Mouse (Mus musculus): Measurements from ENCODE around the gene Rgma. TPM values are rescaled to one million over a fixed set of nuclear protein-coding genes. Genes with fewer than 3 reads are reported as not detected.
A peak's percentile ranks its signal among the peaks of the same experiment; 100 is the strongest.

The Rgma gene
- polyA plus RNA-seq, 1 experiment from 2014 or later, result 20.3 TPM

DNA sequence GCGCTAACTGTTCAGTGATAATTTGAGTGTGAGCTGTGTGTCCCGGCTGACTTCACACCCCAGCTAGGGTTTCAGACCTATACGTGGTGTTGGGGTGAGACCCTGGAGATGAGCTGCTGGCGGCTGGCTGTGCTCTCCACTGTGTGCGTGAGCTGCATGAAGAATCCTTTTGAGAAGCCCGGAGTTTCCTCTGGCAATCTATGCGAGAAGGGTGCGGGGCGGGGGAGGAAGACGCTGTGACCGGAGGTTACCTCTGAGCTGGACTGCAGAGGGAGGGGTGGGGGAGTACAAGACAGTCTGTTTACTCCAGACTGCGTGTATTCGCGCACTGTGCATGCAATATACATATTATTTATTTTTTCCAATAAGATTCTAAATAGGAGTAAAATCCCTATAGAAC, 582 bp upstream of the Rgma start:
- H3K4me1 ChIP-seq, result peaks cover 57% of the 10 kb centered on the region
- H3K9me3 ChIP-seq, result no peaks in the 10 kb centered on the region
- under 1% methylated on average over 14 of the region's 14 CpGs for WGBS
- peak overlapping the region; percentile 72 for H3K4me3 ChIP-seq
- peak overlapping the region; percentile 92 for H3K4me2 ChIP-seq (replicated peaks)
- no peaks in the 10 kb centered on the region for H3K36me3 ChIP-seq
- H3K27ac ChIP-seq (replicated peaks), result peak overlapping the region; percentile 92
- peak; percentile 52 for ATAC-seq (replicated peaks)
- no peaks in the 10 kb centered on the region for H3K27me3 ChIP-seq
- peak overlapping the region; percentile 86 for H3K9ac ChIP-seq (replicated peaks)

DNA sequence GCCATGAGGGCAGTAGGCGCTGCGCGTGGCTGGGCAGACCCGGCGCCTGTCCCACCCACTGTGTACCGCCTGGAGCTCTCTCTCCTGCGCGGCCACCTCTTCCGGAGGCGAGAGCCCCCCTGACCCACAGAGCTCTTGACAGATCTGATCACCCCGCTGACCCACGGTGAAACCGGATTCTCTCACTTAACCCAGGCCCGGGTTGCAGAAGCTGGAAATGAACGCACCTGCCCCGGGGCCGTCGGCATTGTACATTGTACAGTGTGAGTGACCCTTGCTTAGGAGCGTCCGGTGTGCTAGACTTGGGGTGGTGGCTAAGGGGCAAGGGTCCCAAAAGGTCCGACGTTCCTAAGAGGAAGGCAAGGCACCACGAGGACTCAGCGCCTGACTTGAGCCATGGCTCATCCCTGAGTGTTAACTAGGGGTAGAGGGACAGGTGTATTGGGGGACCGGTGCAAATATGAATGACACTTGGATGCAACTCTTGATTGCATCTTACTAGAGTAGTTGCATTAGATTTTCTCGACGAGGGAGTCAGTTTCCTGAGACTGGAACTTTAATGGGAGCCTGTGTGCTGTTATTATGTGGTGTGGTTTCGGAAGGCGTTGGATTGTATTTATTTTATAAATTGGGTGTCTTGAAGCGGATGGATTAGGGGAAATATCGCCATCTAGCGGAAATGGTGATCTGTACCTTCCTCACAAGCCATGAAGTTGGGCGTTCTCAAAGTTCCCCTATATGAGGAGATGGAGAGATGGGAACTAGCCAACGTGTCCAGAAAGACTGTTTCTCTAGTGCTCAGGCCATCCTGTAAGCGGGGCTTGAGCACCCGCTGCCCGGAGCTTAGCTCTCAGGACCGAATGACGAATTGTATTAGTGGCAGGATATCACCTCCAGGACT, 1.0 kb downstream of the Rgma start:
- Histone ChIP-seq H3K4me1 (peaks cover 67% of the 10 kb centered on the region), H3K27me3 (no peaks in the 10 kb centered on the region), H3K9me3 (no peaks in the 10 kb centered on the region), H3K27ac (replicated peaks) (peak overlapping the region; percentile 92), H3K4me2 (replicated peaks) (peak overlapping the region; percentile 92), H3K9ac (replicated peaks) (peak overlapping the region; percentile 86), H3K4me3 (peak overlapping the region; percentile 72), H3K36me3 (no peaks in the 10 kb centered on the region)
- WGBS, result under 1% methylated on average over 39 of the region's 39 CpGs
- ATAC-seq (replicated peaks), result peak; percentile 34

DNA sequence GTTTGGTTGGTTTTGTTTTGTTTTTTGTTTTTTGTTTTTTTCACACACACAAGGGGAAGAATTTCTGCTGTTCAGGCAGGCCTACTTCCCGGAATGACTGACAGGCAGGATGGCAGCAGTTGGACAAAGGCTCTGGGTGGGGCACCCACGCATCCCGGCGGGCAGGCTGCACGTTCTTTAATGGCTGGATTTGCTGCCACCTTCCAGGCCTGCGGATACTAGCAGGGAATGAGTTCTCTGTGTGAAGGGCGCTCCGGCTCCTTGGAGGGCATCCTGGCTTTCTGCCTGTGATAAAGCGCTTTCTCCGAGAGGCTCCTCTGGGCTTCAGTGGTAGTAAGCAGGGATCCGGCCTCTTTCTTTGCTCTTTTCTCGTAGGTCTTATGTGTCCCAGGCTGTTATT, 2.0 kb downstream of the Rgma start:
- ATAC-seq (replicated peaks), result no peak
- H3K27ac ChIP-seq (replicated peaks), result peak overlapping the region; percentile 92
- 3% methylated on average over 12 of the region's 12 CpGs for WGBS
- peak overlapping the region; percentile 92 for H3K4me2 ChIP-seq (replicated peaks)
- H3K36me3 ChIP-seq, result no peaks in the 10 kb centered on the region
- H3K9me3 ChIP-seq, result no peaks in the 10 kb centered on the region
- H3K4me3 ChIP-seq, result peak overlapping the region; percentile 72
- H3K4me1 ChIP-seq, result peaks cover 65% of the 10 kb centered on the region
- peak overlapping the region; percentile 43 for H3K9ac ChIP-seq (replicated peaks)
- H3K27me3 ChIP-seq, result no peaks in the 10 kb centered on the region

DNA sequence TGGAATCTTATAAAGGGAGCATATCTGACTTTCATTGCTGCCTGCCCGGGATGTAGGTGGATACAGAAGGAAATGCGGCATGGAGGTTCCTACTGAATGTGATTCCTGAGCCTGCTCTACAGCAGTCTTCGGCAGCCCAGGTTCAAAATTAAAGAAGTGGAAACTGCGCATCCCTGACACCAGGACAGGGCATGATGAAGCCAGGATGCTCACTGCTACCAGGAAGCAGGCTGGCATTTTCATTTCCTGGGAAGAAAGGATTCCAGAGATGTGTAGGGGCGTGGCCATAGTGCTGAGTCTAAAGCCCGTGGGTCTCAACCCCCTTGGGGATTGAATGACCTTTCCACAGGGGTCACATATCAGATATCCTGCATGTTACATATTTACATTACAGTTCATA, 2.7 kb downstream of the Rgma start:
- no peaks in the 10 kb centered on the region for H3K27me3 ChIP-seq
- no peaks in the 10 kb centered on the region for H3K9me3 ChIP-seq
- ATAC-seq (replicated peaks), result no peak
- H3K27ac ChIP-seq (replicated peaks), result peak overlapping the region; percentile 92
- H3K4me2 ChIP-seq (replicated peaks), result peak overlapping the region; percentile 92
- H3K9ac ChIP-seq (replicated peaks), result peak overlapping the region; percentile 43
- WGBS, result 46% methylated on average over 6 of the region's 6 CpGs
- H3K36me3 ChIP-seq, result no peaks in the 10 kb centered on the region
- peaks cover 64% of the 10 kb centered on the region for H3K4me1 ChIP-seq
- peak overlapping the region; percentile 72 for H3K4me3 ChIP-seq

DNA sequence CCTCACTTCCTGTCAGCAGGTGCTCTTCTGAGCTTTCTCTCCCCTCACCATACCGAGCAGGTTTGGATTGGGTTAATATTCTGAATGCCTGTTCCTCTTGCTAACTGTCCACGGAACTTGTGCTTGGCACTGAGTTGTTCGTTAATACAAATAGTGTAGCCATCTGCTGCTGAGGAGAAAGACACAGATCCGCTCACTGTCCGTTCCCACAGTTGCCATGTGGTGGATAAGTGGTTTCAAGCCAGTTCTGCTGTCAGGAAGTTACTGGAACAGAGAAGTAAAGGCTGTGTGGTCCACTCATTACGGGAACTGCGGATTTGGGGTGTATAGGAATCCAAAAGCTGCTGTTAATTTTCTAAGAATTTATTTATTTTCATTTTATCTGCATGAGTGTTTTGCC, 7.5 kb downstream of the Rgma start:
- 54% methylated on average over 7 of the region's 7 CpGs for WGBS
- no peak overlapping the region for H3K27ac ChIP-seq (replicated peaks)
- H3K9me3 ChIP-seq, result no peaks in the 10 kb centered on the region
- H3K36me3 ChIP-seq, result no peaks in the 10 kb centered on the region
- no peak overlapping the region for H3K4me2 ChIP-seq (replicated peaks)
- peaks cover 57% of the 10 kb centered on the region for H3K4me1 ChIP-seq
- no peak overlapping the region for H3K4me3 ChIP-seq
- H3K9ac ChIP-seq (replicated peaks), result no peak overlapping the region
- no peaks in the 10 kb centered on the region for H3K27me3 ChIP-seq
- no peak for ATAC-seq (replicated peaks)

DNA sequence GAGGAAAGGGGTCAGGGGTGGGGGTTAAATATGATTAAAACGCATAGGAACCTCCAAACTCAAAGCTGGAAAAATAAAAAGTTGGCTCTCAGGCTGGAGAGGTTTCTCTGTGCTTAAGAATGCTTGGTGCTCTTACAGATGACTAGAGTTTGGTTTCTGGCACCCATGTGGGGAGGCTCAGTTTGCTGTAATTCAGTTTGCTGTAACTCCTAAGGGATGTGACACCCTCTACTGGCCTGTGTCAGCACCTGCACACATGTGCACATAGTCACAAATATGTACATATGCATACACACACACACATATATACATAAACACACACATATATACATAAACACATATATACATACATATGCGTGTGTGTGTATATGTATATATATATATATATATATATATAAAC, 13.6 kb downstream of the Rgma start:
- Histone ChIP-seq H3K4me3 (no peak overlapping the region), H3K4me1 (peaks cover 69% of the 10 kb centered on the region), H3K36me3 (0 out of 2 replicates have a peak, but pooled peaks cover 2% of the 10 kb centered on the region), H3K9me3 (no peaks in the 10 kb centered on the region), H3K27ac (replicated peaks) (no peak overlapping the region), H3K27me3 (no peaks in the 10 kb centered on the region), H3K9ac (replicated peaks) (no peak overlapping the region), H3K4me2 (replicated peaks) (no peak overlapping the region)
- ATAC-seq (replicated peaks), result no peak
- 65% methylated on average over 2 of the region's 2 CpGs for WGBS

DNA sequence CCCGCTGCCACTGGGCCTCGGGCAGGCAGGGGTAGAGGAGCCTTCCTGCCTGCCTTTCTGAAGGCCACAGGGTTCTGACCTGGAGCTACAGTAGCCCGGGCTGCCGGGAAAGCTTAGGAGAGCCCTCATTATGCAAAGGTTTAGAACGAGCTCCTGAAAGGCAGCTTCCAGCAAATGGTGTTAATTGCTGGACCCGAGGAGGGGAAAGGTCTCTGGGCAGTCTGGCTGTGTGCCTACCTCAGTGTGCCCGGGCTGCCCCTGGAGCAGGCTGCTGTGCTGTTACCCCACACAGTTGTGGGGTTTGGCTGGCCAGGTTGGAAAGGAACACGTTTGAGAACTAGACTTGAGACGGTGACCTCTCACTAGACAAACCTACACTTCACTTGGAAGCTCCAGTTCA, 14.1 kb downstream of the Rgma start:
- Histone ChIP-seq H3K36me3 (0 out of 2 replicates have a peak, but pooled peaks cover 2% of the 10 kb centered on the region), H3K27me3 (no peaks in the 10 kb centered on the region), H3K9ac (replicated peaks) (no peak overlapping the region; the same call in 1 of the 2 replicates), H3K4me3 (no peak overlapping the region), H3K9me3 (no peaks in the 10 kb centered on the region), H3K27ac (replicated peaks) (peak overlapping the region; percentile 77), H3K4me1 (peaks cover 67% of the 10 kb centered on the region), H3K4me2 (replicated peaks) (peak overlapping the region; percentile 89)
- ATAC-seq (replicated peaks), result no peak
- WGBS, result 2% methylated on average over 9 of the region's 9 CpGs

DNA sequence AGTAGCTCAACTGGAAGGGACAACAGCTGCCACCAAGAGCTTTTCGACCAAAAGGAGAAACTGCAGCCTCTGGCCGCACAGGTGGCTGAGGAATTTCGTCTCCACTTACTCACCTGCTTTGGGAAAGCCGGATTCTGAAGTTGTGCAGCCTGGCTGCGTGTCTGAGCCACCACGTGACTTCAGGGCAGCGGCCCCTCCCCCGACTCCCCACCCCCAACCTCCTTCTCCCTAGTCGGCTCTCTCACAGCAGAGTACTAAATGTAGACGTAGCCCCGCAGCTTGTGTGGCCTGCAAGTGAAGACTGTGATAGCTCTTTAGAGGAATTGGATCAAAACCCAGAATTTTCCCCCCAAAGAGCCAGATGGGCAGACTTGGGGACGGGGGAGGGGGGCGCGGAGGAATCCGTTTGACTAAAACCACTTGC, 14.6 kb downstream of the Rgma start:
- WGBS, result 3% methylated on average over 15 of the region's 15 CpGs
- Histone ChIP-seq H3K27ac (replicated peaks) (peak overlapping the region; percentile 77), H3K9ac (replicated peaks) (no peak overlapping the region; the same call in 1 of the 2 replicates), H3K36me3 (0 out of 2 replicates have a peak, but pooled peaks cover 2% of the 10 kb centered on the region), H3K4me2 (replicated peaks) (peak overlapping the region; percentile 89), H3K9me3 (no peaks in the 10 kb centered on the region), H3K27me3 (no peaks in the 10 kb centered on the region), H3K4me1 (peaks cover 66% of the 10 kb centered on the region), H3K4me3 (peak overlapping the region; percentile 58)
- ATAC-seq (replicated peaks), result no peak

DNA sequence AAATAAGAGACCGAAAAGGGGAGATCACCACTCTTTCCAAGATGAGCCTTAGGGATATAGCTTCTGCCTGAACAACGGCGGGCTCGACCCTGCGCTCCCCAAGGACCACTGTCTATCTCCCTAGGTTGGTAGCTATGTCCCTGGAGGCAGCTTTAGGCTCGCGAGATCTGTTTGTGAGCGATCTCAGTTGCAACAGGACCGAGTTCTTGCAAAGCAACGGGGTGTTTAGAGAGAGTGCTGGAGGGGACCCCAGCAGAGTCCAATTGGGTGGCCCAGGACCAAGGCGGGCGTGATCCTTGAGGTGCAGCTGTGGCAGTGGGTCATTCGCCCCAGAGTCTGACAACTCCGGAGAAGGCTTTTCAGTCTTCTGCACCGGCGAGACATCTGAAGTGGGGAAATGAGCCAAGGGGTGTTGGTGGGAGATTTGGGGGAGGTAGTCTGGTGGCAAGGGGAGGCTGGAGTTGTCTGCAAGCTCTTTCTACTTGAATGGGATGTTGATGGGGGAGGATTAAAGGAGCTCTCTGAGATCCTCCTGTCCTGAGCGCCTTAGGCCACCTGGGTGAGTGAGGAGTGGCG, 15.2 kb downstream of the Rgma start:
- Histone ChIP-seq H3K9ac (replicated peaks) (peak overlapping the region; percentile 66), H3K4me1 (peaks cover 70% of the 10 kb centered on the region), H3K27ac (replicated peaks) (peak overlapping the region; percentile 77), H3K9me3 (no peaks in the 10 kb centered on the region), H3K27me3 (no peaks in the 10 kb centered on the region), H3K4me3 (peak overlapping the region; percentile 58), H3K36me3 (0 out of 2 replicates have a peak, but pooled peaks cover 2% of the 10 kb centered on the region), H3K4me2 (replicated peaks) (peak overlapping the region; percentile 89)
- 2% methylated on average over 18 of the region's 18 CpGs for WGBS
- peak; percentile 24 for ATAC-seq (replicated peaks)

DNA sequence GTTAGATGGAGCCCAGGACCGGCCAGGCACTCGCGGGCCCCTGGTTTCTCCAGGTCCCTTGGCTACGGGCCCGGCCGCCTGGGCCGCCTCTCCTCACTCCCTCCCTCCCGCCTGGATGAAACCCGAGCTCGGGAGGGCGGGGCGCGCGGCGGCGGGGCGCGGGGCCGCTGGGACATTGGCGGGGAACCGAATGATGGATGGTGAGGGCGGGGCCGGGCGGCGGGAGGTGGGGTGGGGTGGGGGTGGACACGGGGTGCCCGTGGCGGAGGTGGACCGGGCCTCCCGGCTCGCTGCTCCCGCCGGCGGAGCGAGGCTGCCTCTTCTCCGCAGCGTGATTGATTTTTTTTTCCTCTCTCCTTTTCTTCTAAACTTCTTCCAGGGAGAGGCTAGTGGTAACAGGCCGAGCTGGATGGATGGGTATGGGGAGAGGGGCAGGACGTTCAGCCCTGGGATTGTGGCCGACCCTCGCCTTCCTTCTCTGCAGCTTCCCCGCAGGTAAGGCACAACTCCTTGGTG, 15.8 kb downstream of the Rgma start:
- WGBS, result under 1% methylated on average over 24 of the region's 42 CpGs
- Histone ChIP-seq H3K4me3 (peak overlapping the region; percentile 58), H3K4me1 (peaks cover 74% of the 10 kb centered on the region)

DNA sequence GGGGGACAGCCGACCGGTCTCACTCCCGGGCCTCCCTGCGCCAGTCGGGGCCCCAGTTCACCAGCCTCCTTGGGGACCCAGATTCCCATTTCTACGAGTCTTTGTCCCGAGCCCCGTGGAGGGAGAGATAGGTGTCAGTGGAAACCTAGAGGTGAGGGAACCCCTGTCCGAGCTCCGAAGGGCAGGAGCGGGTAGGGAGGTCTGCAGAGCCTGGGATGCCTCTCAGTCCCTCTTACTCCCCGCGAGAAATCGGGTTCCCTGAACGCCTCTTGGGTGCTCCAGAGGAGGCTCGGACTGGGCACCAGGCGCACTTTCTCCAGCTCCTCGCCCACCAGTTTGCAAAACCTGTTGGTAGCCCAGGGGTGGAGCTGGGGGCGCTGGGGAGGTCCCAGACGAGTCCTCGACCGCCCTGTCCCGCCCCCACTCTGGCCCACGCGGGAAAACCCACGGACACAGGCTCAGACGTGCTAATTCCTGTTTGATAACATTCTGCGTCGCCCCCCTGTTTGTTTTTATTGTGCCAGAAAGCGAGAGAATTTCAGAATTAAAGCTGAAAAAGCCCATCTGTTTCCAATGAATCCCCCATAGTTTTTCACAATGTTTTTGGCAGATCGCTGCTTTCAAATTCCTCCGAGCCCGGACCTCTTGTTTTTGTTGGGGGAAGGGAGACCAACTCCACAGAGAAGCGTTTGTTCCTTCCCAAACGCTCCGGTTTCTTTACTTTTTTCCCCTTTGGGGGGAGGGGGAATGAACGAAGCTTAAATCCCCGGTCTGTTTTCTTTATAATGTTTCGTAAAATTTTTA, 16.4 kb downstream of the Rgma start:
- under 1% methylated on average over 39 of the region's 39 CpGs for WGBS
- peak overlapping the region; percentile 66 for H3K9ac ChIP-seq (replicated peaks)
- peak overlapping the region; percentile 58 for H3K4me3 ChIP-seq
- 0 out of 2 replicates have a peak, but pooled peaks cover 2% of the 10 kb centered on the region for H3K36me3 ChIP-seq
- H3K27ac ChIP-seq (replicated peaks), result peak overlapping the region; percentile 77
- peak; percentile 51 for ATAC-seq (replicated peaks)
- H3K4me1 ChIP-seq, result peaks cover 74% of the 10 kb centered on the region
- no peaks in the 10 kb centered on the region for H3K9me3 ChIP-seq
- H3K27me3 ChIP-seq, result no peaks in the 10 kb centered on the region
- peak overlapping the region; percentile 89 for H3K4me2 ChIP-seq (replicated peaks)

More for the DNA sequence above, 15.8 kb downstream of the Rgma start:
- ATAC-seq (replicated peaks), result peak; percentile 68
- Histone ChIP-seq H3K4me2 (replicated peaks) (peak overlapping the region; percentile 89), H3K36me3 (0 out of 2 replicates have a peak, but pooled peaks cover 2% of the 10 kb centered on the region), H3K9me3 (no peaks in the 10 kb centered on the region), H3K27me3 (no peaks in the 10 kb centered on the region), H3K9ac (replicated peaks) (peak overlapping the region; percentile 66), H3K27ac (replicated peaks) (peak overlapping the region; percentile 77)

All from forebrain, embryonic 15.5 days (tissue).